Mouse (Mus musculus) liver, embryonic 14.5 days (tissue): ENCODE measurements around the gene Pde8b. TPM values are rescaled to one million over a fixed set of nuclear protein-coding genes. Genes with fewer than 3 reads are reported as not detected.

Source experiments
- ATAC-seq: fragments of 200-750 bp; cut with Nextera tagmentation; 2 replicates; pipeline ENCODE4 v1.8.0; 2017; ENCODE audit warnings: moderate number of reproducible peaks, mild to moderate bottlenecking, moderate library complexity; ENCODE audit not compliant: insufficient read depth
- DNase-seq, 3 experiments: peaks; one replicate each; pipeline ENCODE4 v3.0.0-alpha.2; 2012 to 2013; ENCODE audit warnings: low read depth in 3 of 3, low spot score in 3 of 3
- H3K27ac ChIP-seq: fragments of 300-500 bp; sonication (generic); 2 replicates; pipeline ENCODE4 v1.5.1; 2014; ENCODE audit warnings: moderate library complexity, mild to moderate bottlenecking, control low read depth, inconsistent platforms
- H3K27me3 ChIP-seq: fragments of 300-500 bp; sonication (generic); 2 replicates; pipeline ENCODE4 v1.6.1; 2014; ENCODE audit warnings: mild to moderate bottlenecking, low read length, moderate library complexity; ENCODE audit not compliant: control insufficient read depth, insufficient read depth
- H3K36me3 ChIP-seq: fragments of 300-500 bp; sonication (generic); replicated peaks from 2 replicates; pipeline ENCODE4 v1.6.1; 2014; ENCODE audit warnings: low read depth; ENCODE audit not compliant: control insufficient read depth, insufficient read depth
- H3K4me1 ChIP-seq, 2 experiments: fragments of 200-500 bp in 1 of 2; fragments of 300-500 bp in 1 of 2; sonication (generic) in 1 of 2; replicated peaks; 2 replicates each; pipeline ENCODE4 v1.6.1; 2012 to 2014; ENCODE audit warnings: antibody characterized with exemption in 1 of 2, inconsistent platforms in 1 of 2, low read length in 1 of 2; ENCODE audit not compliant: control insufficient read depth in 2 of 2, insufficient read depth in 2 of 2
- H3K4me2 ChIP-seq: fragments of 300-500 bp; sonication (generic); 2 replicates; pipeline ENCODE4 v1.6.1; 2014; ENCODE audit warnings: low read depth, mild to moderate bottlenecking, control low read depth, moderate library complexity
- H3K4me3 ChIP-seq, 2 experiments: fragments of 200-500 bp in 1 of 2; fragments of 300-500 bp in 1 of 2; sonication (generic) in 1 of 2; 2 replicates each; pipeline ENCODE4 v1.5.1; 2012 to 2014; ENCODE audit warnings: low read depth in 2 of 2, low read length in 2 of 2, mild to moderate bottlenecking in 2 of 2, control low read depth in 1 of 2, inconsistent platforms in 1 of 2, moderate library complexity in 1 of 2; ENCODE audit not compliant: insufficient read depth in 1 of 2
- H3K9ac ChIP-seq: fragments of 300-500 bp; sonication (generic); replicated peaks from 2 replicates; pipeline ENCODE4 v1.6.1; 2014; ENCODE audit warnings: mild to moderate bottlenecking, control low read depth, moderate library complexity
- H3K9me3 ChIP-seq: fragments of 300-500 bp; sonication (generic); 2 replicates; pipeline ENCODE4 v1.6.1; 2016; ENCODE audit warnings: low read length, mixed read lengths; ENCODE audit not compliant: control insufficient read depth
- CTCF ChIP-seq: IDR thresholded peaks from 2 replicates; pipeline ENCODE4 v1.5.1; 2016; ENCODE audit warnings: antibody characterized with exemption, low read depth, control low read depth
- EP300 ChIP-seq: IDR thresholded peaks from 2 replicates; pipeline ENCODE4 v1.6.1; 2016; ENCODE audit warnings: antibody characterized with exemption, low read depth
- WGBS: fragments of 180-500 bp; shearing (Covaris S2); extraction: QIAGEN DNeasy Blood & Tissue Kit; methylation state at CpG from one replicate; pipeline ENCODE4 v1.1.7; 2014; ENCODE audit not compliant: insufficient replicate concordance; 5-methylcytosine and 5-hydroxymethylcytosine counted together
- polyA plus RNA-seq, 2 experiments: library from polyadenylated mRNA; depleted of rRNA in 1 of 2; stranded (reverse) in 1 of 2; unstranded in 1 of 2; fragments of >200 nt; fragmentation: Nextera tagmentation in 1 of 2; extraction: Ambion mirVana in 1 of 2; gene quantifications; 2 replicates each; pipeline versions ENCODE4 v1.2.1 to v1.2.3; 2012 to 2014

Gene Pde8b
- polyA plus RNA-seq, 2 experiments = 0.37 to 0.40 TPM

DNA sequence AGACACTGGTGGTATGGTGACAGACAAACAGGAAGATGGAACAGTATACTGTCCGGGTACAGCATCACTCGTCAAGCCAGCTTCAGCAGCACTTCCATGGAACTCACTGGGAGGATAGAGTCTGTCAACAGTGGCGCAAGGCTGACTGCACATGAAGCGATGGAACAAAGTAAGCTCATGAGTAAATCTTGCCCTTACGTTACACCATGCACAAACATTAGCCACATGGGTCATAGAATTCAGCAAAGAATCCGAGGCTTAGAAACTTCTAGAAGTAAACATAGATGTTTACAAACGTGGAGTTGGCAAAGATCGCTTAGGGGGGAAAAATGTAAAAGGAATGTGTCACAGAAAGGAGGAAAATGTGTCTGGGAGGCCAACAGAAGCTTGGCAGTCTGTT is 14.9 kb downstream of the Pde8b start:
- H3K27me3 ChIP-seq = no peaks in the 10 kb centered on the region
- no peaks in the 10 kb centered on the region for H3K36me3 ChIP-seq
- H3K4me2 ChIP-seq = no peak overlapping the region
- no peak overlapping the region for H3K4me3 ChIP-seq
- no peaks in the 10 kb centered on the region for H3K4me1 ChIP-seq
- no peak overlapping the region for H3K9ac ChIP-seq
- DNase-seq (no peak), ATAC-seq (no peak)
- H3K9me3 ChIP-seq = no peaks in the 10 kb centered on the region
- WGBS = 58% methylated on average over 8 of the region's 8 CpGs
- no peak overlapping the region for H3K27ac ChIP-seq
- TF ChIP-seq EP300 (no peak), CTCF (no peak)

DNA sequence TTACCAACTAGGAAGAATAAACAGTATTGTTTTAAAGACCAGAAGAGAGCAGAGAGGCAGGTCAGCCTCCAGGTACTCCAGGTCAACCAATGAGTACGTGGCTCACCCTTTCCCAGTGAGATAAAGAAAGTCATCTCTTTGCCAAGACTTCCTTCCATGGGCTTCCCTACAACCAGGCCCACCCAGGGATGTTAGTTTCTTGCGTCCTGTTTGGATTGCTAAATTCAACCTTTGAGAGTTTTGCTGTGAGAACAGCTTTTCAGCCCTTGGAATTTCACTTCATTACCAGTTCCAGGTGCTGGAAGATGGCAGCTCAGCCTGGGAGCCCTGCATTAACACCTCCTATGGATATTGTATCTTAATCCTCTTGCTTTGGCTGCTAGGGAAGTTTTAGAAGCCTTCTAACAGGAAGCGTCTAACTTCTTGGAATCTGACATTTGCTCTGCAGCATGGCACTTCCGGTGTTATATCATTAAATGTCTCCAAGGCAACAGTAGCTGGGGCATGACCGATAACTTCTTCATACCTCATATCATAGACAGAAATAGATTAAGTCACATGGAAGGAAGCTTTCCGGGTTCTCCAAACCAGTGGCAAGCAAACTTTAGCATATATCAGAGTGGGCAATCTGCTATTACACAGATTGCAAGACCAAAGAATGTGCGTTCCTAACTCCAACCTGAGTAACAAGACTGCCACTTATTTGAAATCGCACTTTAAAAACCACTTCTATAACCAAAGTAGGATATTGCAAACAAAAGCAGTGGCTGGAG is 18.6 kb downstream of the Pde8b start:
- Histone ChIP-seq H3K4me1 (no peaks in the 10 kb centered on the region), H3K9ac (no peak overlapping the region), H3K36me3 (no peaks in the 10 kb centered on the region), H3K27ac (no peak overlapping the region), H3K9me3 (no peaks in the 10 kb centered on the region), H3K4me3 (no peak overlapping the region), H3K4me2 (no peak overlapping the region), H3K27me3 (no peaks in the 10 kb centered on the region)
- 56% methylated on average over 8 of the region's 8 CpGs for WGBS
- ATAC-seq (no peak), DNase-seq (no peak)
- TF ChIP-seq CTCF = no peak
- no peak for TF ChIP-seq EP300

GRCm38 (mm10) chr13:95230326-95230725 is 19.8 kb downstream of the Pde8b start:
- no peak overlapping the region for H3K4me3 ChIP-seq
- no peaks in the 10 kb centered on the region for H3K4me1 ChIP-seq
- DNase-seq = no peak
- H3K4me2 ChIP-seq = no peak overlapping the region
- 45% methylated on average over 1 of the region's 1 CpGs for WGBS
- ATAC-seq = no peak
- H3K27me3 ChIP-seq = no peaks in the 10 kb centered on the region
- no peaks in the 10 kb centered on the region for H3K9me3 ChIP-seq
- no peak overlapping the region for H3K9ac ChIP-seq
- H3K36me3 ChIP-seq = no peaks in the 10 kb centered on the region
- no peak overlapping the region for H3K27ac ChIP-seq
- TF ChIP-seq CTCF = no peak
- TF ChIP-seq EP300 = no peak

DNA sequence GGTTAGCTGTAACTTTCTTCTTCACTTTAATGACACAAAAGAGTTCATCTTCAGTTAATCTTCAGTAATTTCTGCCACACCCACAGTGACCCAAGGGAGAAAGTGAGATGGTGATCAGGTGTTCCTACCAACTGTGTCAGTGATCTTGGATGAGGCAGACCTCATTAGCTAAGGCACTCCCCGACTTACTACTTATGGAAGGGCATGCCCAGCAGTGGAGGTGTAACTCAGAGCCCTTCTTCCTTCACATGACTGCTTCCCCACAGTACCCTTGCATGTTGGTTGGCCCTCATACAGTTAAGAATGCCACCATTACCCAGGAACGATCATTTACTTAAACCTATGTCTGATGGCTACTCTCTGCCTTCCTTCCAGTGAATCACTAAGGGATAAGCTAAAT is 25.6 kb downstream of the Pde8b start:
- DNase-seq (no peak), ATAC-seq (no peak)
- H3K36me3 ChIP-seq = no peaks in the 10 kb centered on the region
- TF ChIP-seq CTCF = no peak
- TF ChIP-seq EP300 = no peak
- no peak overlapping the region for H3K4me3 ChIP-seq
- 39% methylated on average over 2 of the region's 2 CpGs for WGBS
- no peaks in the 10 kb centered on the region for H3K4me1 ChIP-seq
- no peaks in the 10 kb centered on the region for H3K9me3 ChIP-seq
- H3K27ac ChIP-seq = no peak overlapping the region
- peaks cover 24% of the 10 kb centered on the region for H3K27me3 ChIP-seq
- no peak overlapping the region for H3K9ac ChIP-seq
- H3K4me2 ChIP-seq = no peak overlapping the region

DNA sequence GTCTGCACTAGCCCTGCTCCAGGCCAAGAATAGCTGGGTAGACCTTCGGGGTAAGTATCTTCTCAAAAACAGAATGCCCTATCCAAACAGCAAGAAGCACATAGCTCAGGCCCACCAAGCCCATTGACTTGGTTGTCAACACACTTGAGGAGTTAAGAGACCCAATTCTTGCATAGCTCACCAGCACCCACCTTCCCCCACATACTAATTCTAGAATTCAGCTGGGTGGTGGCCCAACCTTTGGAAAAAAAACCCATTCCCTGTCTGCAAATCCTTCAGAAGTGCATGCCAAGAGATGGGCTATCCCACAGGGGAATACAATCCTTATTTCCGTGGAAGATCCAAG is 26.7 kb downstream of the Pde8b start:
- no peaks in the 10 kb centered on the region for H3K4me1 ChIP-seq
- DNase-seq (no peak), ATAC-seq (no peak)
- TF ChIP-seq EP300 (no peak), CTCF (no peak)
- no peak overlapping the region for H3K9ac ChIP-seq
- H3K27ac ChIP-seq = no peak overlapping the region
- no peaks in the 10 kb centered on the region for H3K9me3 ChIP-seq
- H3K4me2 ChIP-seq = peak overlapping the region; percentile 57; the same call in 1 of the 2 replicates
- no peak overlapping the region for H3K4me3 ChIP-seq
- WGBS = 27% methylated on average over 2 of the region's 2 CpGs
- H3K27me3 ChIP-seq = peaks cover 24% of the 10 kb centered on the region
- no peaks in the 10 kb centered on the region for H3K36me3 ChIP-seq
